Mouse (Mus musculus) cerebellum, adult 11-12 months (tissue): ENCODE results near the gene A830005F24Rik.
"Not testable (repeated sequence)": the region's sequence is repeated elsewhere in the genome, so short reads cannot be mapped to it uniquely, and the experiment has no call there.

Experiments
- DNase-seq: peaks from one replicate; pipeline ENCODE4 v3.0.0; 2022

A830005F24Rik gene

GRCm38 (mm10) chr13:48513003-48513929 is at the start of gene A830005F24Rik, which contains the start of gene Zfp169:
Gene A830005F24Rik, plus strand, starts transcription at chr13:48513570.
Gene Zfp169, minus strand, starts transcription at chr13:48513451.
- peak; percentile 92 for DNase-seq

GRCm38 (mm10) chr13:48464170-48464569 is 49.2 kb upstream of the A830005F24Rik start:
- peak; percentile 21 for DNase-seq

GRCm38 (mm10) chr13:48466186-48466585 is 47.2 kb upstream of the A830005F24Rik start:
- DNase-seq, result no peak

- DNase-seq, result no peak
These were observed 44.7 kb upstream of the A830005F24Rik start for GRCm38 (mm10) chr13:48468656-48469180.

GRCm38 (mm10) chr13:48483606-48484005 is 29.8 kb upstream of the A830005F24Rik start:
- no peak for DNase-seq

- no peak for DNase-seq
These were observed 22.8 kb upstream of the A830005F24Rik start for GRCm38 (mm10) chr13:48490396-48491182.

GRCm38 (mm10) chr13:48493183-48493582 is 20.2 kb upstream of the A830005F24Rik start:
- no peak for DNase-seq

- DNase-seq, result peak; percentile 33
These were observed 15.6 kb upstream of the A830005F24Rik start for GRCm38 (mm10) chr13:48497693-48498221.

GRCm38 (mm10) chr13:48498676-48499075 is 14.7 kb upstream of the A830005F24Rik start:
- no peak for DNase-seq

- no peak for DNase-seq
These were observed 10.9 kb upstream of the A830005F24Rik start for GRCm38 (mm10) chr13:48502422-48502821.

- no peak for DNase-seq
These were observed 4.7 kb upstream of the A830005F24Rik start for GRCm38 (mm10) chr13:48508661-48509060.

GRCm38 (mm10) chr13:48515861-48516260 is 2.5 kb downstream of the A830005F24Rik start:
- no peak for DNase-seq

- DNase-seq, result not testable (repeated sequence)
These were observed 5.8 kb downstream of the A830005F24Rik start for GRCm38 (mm10) chr13:48519122-48519521.

- no peak for DNase-seq
These were observed 12.4 kb downstream of the A830005F24Rik start for GRCm38 (mm10) chr13:48525745-48526144.

GRCm38 (mm10) chr13:48528123-48528871 is 14.9 kb downstream of the A830005F24Rik start:
- peak; percentile 57 for DNase-seq

- no peak for DNase-seq
These were observed 15.7 kb downstream of the A830005F24Rik start for GRCm38 (mm10) chr13:48529028-48529427.

GRCm38 (mm10) chr13:48530685-48531084 is 17.3 kb downstream of the A830005F24Rik start:
- DNase-seq, result no peak

GRCm38 (mm10) chr13:48531448-48531847 is 18.1 kb downstream of the A830005F24Rik start:
- no peak for DNase-seq

- DNase-seq, result no peak
These were observed 20.1 kb downstream of the A830005F24Rik start for GRCm38 (mm10) chr13:48533441-48533840.

GRCm38 (mm10) chr13:48540488-48540887 is 27.1 kb downstream of the A830005F24Rik start:
- DNase-seq, result no peak

- DNase-seq, result no peak
These were observed 31.0 kb downstream of the A830005F24Rik start for GRCm38 (mm10) chr13:48544391-48544790.

- DNase-seq, result no peak
These were observed 31.5 kb downstream of the A830005F24Rik start for GRCm38 (mm10) chr13:48544867-48545266.
